Mouse (Mus musculus) embryonic fibroblast, embryonic 13.5 days (primary cell): ENCODE measurements around the gene Hspa12a.

Experiments
- CTCF ChIP-seq: IDR thresholded peaks from 2 replicates; pipeline ENCODE4 v1.5.1; 2011; ENCODE audit warnings: mild to moderate bottlenecking, control low read depth, low read length, moderate library complexity, borderline replicate concordance; ENCODE audit not compliant: insufficient read depth
- POLR2A ChIP-seq: IDR thresholded peaks from 2 replicates; pipeline ENCODE4 v1.6.1; 2011; ENCODE audit warnings: low read depth, mild to moderate bottlenecking, control low read depth, low read length, moderate library complexity

- no peak for TF ChIP-seq POLR2A
- TF ChIP-seq CTCF, result no peak
Observed at GRCm38 (mm10) chr19:58979436-58980055, 36.1 kb upstream of the Hspa12a start.
